Mouse (Mus musculus) adrenal gland, adult 2 months (tissue): ENCODE results near the gene Srcin1. TPM values are rescaled to one million over a fixed set of nuclear protein-coding genes. Genes with fewer than 3 reads are reported as not detected.

Experiments used
- DNase-seq: peaks from one replicate; pipeline ENCODE4 v3.0.0; 2021
- long read RNA-seq: library from polyadenylated mRNA; stranded (forward); transcript quantifications from one replicate; pipeline ENCODE4 v2.0.0, GENCODE M21; 2021
- polyA plus RNA-seq: library from polyadenylated mRNA; depleted of rRNA; stranded (reverse); fragments of >200 nt; gene quantifications from 2 replicates; pipeline ENCODE4 v1.2.3, GENCODE M21; 2012; rRNA removed
- total RNA-seq, 2 experiments: library from RNA; stranded (reverse); gene quantifications; 2 replicates each; pipeline ENCODE4 v1.2.3; 2021

Gene Srcin1
- total RNA-seq (10 to 100 TPM; 11.2 to 13.9 TPM), polyA plus RNA-seq (13.8 and 17.9 TPM in 2 replicates)
- long read RNA-seq, partial matches to known transcripts = 5 of 18 reads
- long read RNA-seq, other reads (novel, unspliced or antisense) = 13 of 18 reads

GRCm38 (mm10) chr11:97576136-97576906, at the start of gene Srcin1:
Srcin1 (minus strand) TSS chr11:97576186.
- DNase-seq = peak; percentile 94

GRCm38 (mm10) chr11:97625551-97625950, 49.6 kb upstream of the Srcin1 start:
- DNase-seq = no peak

DNA sequence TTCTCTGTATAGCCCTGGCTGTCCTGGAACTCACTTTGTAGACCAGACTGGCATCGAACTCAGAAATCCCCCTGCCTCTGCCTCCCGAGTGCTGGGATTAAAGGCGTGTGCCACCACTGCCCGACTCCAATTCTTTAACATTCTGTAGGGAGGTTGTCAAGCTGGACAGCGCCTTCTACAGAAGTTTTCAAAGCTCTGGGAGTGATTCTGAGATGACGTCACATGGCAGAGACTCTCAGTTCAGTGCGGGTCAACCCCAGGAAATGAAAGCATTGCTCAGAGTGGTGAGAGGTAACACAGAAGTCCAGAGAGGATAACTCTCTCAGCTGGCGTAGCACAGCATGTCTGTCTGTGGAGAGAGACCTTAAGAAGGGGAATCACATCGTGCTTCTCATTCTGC, 47.2 kb upstream of the Srcin1 start:
- DNase-seq = no peak

DNA sequence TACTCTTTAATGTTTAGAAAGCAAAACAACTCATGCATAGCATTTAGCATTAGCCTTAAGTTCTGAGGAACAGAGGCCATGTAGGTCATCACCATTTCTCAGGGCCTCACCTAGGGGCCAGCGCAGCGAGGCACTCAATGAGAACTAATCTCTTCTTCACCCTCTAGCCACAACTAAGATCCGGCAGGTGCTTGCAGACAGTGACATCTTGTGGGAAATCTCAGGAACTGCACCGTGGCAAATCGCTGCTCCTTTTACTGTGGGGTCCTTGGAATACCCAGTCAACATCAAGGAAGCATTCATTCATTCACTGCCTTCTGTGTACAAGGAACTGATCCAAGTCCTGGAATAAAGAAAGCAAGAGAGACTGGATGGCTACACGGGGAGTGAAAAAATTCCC, 46.5 kb upstream of the Srcin1 start:
- peak; percentile 68 for DNase-seq

DNA sequence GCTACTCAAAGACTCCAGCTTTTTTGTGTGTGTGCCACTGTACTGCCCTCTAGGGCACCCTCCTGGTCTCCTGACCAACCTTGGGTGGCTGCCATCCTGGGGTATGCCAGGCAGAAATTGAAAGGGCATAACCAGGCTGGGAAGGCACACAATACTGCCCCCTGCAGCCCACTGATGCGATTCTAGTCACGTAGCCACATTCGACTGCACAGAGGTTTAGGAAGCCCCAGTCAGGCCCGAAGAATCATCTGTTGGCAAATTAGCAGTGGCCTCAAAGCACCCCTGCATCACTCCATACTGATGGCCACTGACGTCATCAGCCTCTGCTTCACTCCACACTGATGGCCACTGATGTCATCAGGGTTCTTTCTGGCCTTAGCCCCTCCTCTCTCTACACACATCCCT, 43.4 kb upstream of the Srcin1 start:
- peak; percentile 77 for DNase-seq

DNA sequence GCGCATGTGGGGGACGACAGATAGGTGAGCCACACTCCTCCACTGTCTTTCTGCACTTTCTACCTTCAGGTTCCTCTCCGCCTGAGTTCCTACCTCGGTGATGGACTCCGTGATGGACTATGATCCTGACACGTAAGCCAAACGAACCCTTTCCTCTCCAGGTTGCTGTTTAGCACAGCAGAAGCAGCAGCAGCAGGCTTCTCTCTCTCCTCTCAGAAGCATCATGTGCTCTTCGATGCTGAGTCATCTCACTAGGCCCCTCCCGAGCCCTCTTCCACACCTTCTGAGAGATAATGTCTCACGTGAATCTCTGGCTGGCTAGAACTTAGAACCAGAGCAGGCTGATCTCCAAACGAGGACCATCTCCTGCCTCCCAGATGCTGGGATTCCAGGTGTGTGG, 42.4 kb upstream of the Srcin1 start:
- no peak for DNase-seq

- DNase-seq = no peak
These were observed 39.3 kb upstream of the Srcin1 start for GRCm38 (mm10) chr11:97615276-97615675.

GRCm38 (mm10) chr11:97611076-97611475, 35.1 kb upstream of the Srcin1 start:
- DNase-seq = no peak

- DNase-seq = no peak
These were observed 33.8 kb upstream of the Srcin1 start for GRCm38 (mm10) chr11:97609743-97610142.

- no peak for DNase-seq
These were observed 32.9 kb upstream of the Srcin1 start for GRCm38 (mm10) chr11:97608933-97609332.

GRCm38 (mm10) chr11:97607056-97607725, 31.2 kb upstream of the Srcin1 start:
- DNase-seq = no peak

GRCm38 (mm10) chr11:97603891-97604290, 27.9 kb upstream of the Srcin1 start:
- DNase-seq = peak; percentile 73

GRCm38 (mm10) chr11:97602223-97602622, 26.2 kb upstream of the Srcin1 start:
- DNase-seq = no peak

- DNase-seq = no peak
These were observed 23.1 kb upstream of the Srcin1 start for GRCm38 (mm10) chr11:97599104-97599503.

- no peak for DNase-seq
These were observed 22.1 kb upstream of the Srcin1 start for GRCm38 (mm10) chr11:97597945-97598691.

DNA sequence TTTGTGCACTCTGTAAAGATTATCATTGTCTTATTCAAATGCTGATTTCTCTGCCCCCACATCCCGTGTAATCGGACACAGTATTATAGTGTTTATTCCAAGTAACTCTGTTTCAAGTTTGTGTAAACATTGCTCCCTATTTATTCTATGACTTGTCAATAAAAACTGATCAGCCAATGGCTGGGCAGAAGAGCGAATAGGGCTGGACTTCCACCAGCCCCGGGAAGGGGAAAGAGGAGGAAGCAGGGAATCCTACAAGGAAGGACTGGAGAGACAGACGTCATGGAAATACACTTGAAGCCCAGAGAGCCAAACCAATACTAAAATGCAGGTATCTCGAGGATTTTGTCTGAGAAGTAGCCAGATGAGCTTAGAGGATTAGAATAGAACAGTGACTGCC, 18.1 kb upstream of the Srcin1 start:
- no peak for DNase-seq

DNA sequence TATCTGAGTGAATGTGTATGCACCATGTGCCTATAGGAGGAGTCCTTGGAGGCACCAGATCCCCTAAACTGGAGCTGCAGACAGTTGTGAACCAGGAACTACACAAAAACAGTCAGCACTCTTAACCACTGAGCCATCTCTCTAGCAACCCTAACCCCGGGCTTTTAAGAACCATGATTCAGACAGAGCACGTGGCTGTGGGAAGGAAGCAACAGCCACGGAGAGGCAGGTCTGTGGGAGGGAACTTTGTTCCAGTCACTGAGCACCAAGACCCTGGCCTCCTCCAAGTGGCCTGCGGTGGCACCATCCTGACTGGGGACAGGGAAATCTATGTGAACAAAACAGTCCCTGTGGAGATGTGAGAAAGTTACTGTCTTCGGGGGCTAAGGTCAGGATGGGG, 15.9 kb upstream of the Srcin1 start:
- no peak for DNase-seq

- no peak for DNase-seq
These were observed 14.4 kb upstream of the Srcin1 start for GRCm38 (mm10) chr11:97590227-97590960.

DNA sequence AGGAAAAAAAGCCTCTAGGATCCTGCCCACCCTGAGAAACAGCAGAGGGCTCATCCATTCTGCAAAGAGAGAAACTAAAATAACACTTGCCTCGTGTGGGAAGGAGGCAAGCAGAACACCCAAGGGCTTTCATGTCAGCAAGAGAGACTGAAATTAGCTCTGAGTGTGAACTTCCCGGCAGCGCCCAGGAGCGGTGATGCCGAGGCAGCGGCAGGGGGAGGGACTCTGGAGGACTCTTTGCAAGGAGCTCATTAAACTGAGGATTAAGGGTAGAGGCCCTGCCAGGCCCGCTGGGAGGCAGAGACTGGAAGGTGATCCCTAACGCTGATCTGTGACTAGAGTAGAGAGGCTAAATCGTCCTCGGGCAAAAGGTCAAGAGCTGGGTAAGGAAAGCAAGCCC, 13.2 kb upstream of the Srcin1 start:
- DNase-seq = no peak

- DNase-seq = no peak
These were observed 9.9 kb upstream of the Srcin1 start for GRCm38 (mm10) chr11:97585932-97586331.

DNA sequence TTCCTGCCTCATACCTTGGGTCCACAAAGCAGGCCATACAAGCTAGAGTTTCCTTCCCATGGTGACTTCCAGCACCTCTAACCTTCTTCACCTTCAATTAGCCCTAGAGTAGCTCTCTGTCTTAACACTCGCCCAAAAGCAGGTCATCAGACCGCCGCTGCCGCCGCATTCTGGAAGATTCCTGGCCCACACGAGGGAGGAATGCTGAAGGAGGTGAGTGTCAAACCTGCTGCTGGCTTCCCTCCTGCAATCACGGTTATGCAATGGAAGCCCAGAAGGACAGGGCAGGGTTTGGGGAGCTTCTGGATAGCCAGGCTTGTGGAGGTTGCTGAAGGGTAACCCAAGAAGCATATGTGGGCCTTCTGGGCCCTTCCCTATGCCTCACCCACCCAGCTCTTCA, 8.5 kb upstream of the Srcin1 start:
- no peak for DNase-seq
